Mouse (Mus musculus): ENCODE measurements at regions not wholly inside any gene's neighbourhood (a gene's known extent, or its start where the extent isn't known, plus 50 kb on each side); places are given as distances from the start of the nearest gene placed in this dataset.

DNA sequence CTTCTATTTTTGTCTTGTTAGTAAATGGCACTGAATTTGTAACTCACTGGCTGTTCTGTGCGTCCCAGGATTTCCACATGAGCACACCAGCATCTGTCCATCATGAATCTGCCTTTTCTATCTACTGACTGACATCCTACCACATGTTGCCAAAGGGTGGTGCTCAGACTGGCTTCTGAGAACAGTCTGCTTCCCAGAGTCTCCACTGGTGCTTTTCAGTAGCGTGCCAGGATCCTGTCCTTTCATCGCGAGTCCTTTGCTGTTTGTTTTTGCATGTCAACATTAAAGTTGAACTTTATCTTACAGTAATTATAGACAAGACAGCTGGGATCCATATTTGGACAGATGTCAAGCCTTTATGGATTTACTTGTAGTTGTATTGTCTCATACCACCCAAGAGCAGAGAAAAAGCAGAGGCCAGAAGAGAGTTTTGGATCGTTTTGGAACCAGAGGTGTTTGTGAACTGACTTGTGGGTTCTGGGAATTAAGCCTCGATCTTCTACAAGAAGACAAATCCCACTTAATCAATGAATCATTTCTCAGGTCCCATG is 314.0 kb upstream of the Agtr1b start:
- Histone ChIP-seq H3K79me2 (replicated peaks; ENCODE audit: control insufficient read depth, extremely low read depth, insufficient read depth, poor library complexity, severe bottlenecking) (no peaks in the 10 kb centered on the region), H3K27me3 (replicated peaks) (no peaks in the 10 kb centered on the region), H3K27ac (ENCODE audit: insufficient read depth, low read depth) (no peak overlapping the region), H3K4me3 (replicated peaks in 1 of 3; ENCODE audit: low read depth in 2 of 3, low read length in 2 of 3, poor library complexity in 1 of 3) (no peak overlapping the region), H3K36me3 (replicated peaks in 1 of 2; ENCODE audit: control insufficient read depth in 1 of 2, insufficient read depth in 1 of 2, low read length in 1 of 2) (no peaks in the 10 kb centered on the region), H3K9me3 (replicated peaks; ENCODE audit: low read length) (no peaks in the 10 kb centered on the region), H3K4me2 (ENCODE audit: insufficient read depth, low read depth, poor library complexity, severe bottlenecking) (peak overlapping the region; percentile 44; the same call in 1 of the 2 replicates), H3K9ac (ENCODE audit: insufficient read depth, low read depth) (no peak overlapping the region), H3K4me1 (ENCODE audit: control insufficient read depth in 1 of 2, insufficient read depth in 2 of 2) (no peaks in the 10 kb centered on the region; a peak in 1 of 4 replicates)
- TF ChIP-seq JUN (IDR thresholded peaks at IDR 0.05; ENCODE audit: insufficient read depth, low read depth, low read length) (no peak), HCFC1 (IDR thresholded peaks at IDR 0.05; ENCODE audit: low read depth, low read length) (no peak), MXI1 (IDR thresholded peaks at IDR 0.05; ENCODE audit: low read depth, low read length) (no peak), NRF1 (IDR thresholded peaks at IDR 0.05; ENCODE audit: low read depth, low read length) (no peak), PAX5 (IDR thresholded peaks at IDR 0.05; ENCODE audit: low read length) (no peak)
- no peak for DNase-seq (ENCODE audit: extremely low read depth)
- in situ Hi-C loops (cut with MboI; ENCODE audit: low pct_ligation_motif_present, low pct_unique_long_range_greater_than_20kb, low sequenced_read_pairs) (no loop called here), dilution Hi-C loops (cut with MboI; ENCODE audit: extremely low pct_ligation_motif_present, extremely low pct_unique_long_range_greater_than_20kb, low sequenced_read_pairs) (no loop called here)

DNA sequence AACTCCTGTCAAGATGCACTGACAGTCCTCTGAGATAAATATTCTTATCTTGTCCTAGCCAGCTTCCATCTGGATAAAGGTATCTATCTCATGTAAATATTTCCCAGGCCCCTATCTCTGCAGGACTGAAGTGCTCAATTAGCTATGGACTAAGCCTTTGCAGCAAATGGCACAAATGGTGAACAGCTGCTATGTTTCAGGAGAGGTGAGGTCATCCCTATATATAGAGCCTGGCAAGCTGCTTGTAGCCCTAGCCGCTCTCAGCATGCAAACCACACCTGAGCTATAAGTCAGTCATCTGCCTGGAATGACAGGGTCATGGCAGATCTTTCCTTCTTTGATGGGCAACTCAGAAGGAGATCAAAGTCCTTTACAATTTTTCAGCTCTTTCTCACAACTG is 294.9 kb upstream of the Agtr1b start:
- Histone ChIP-seq H3K9me3 (replicated peaks; ENCODE audit: low read length) (no peaks in the 10 kb centered on the region), H3K9ac (ENCODE audit: insufficient read depth, low read depth) (no peak overlapping the region), H3K36me3 (replicated peaks in 1 of 2; ENCODE audit: control insufficient read depth in 1 of 2, insufficient read depth in 1 of 2, low read length in 1 of 2) (no peaks in the 10 kb centered on the region), H3K79me2 (replicated peaks; ENCODE audit: control insufficient read depth, extremely low read depth, insufficient read depth, poor library complexity, severe bottlenecking) (no peaks in the 10 kb centered on the region), H3K27ac (ENCODE audit: insufficient read depth, low read depth) (no peak overlapping the region), H3K4me3 (replicated peaks in 1 of 3; ENCODE audit: low read depth in 2 of 3, low read length in 2 of 3, poor library complexity in 1 of 3) (no peak overlapping the region), H3K4me2 (ENCODE audit: insufficient read depth, low read depth, poor library complexity, severe bottlenecking) (no peak overlapping the region), H3K27me3 (replicated peaks) (no peaks in the 10 kb centered on the region), H3K4me1 (ENCODE audit: control insufficient read depth in 1 of 2, insufficient read depth in 2 of 2) (peaks cover 0 to 5% of the 10 kb centered on the region in 2 experiments; a peak in 2 of 4 replicates)
- TF ChIP-seq ZNF384 (IDR thresholded peaks at IDR 0.05; ENCODE audit: low read depth, low read length) (no peak), JUN (IDR thresholded peaks at IDR 0.05; ENCODE audit: insufficient read depth, low read depth, low read length) (peak; percentile 58), MEF2A (IDR thresholded peaks at IDR 0.05; ENCODE audit: borderline replicate concordance, low read depth, low read length) (peak; percentile 83), PAX5 (IDR thresholded peaks at IDR 0.05; ENCODE audit: low read length) (no peak), SIN3A (IDR thresholded peaks at IDR 0.05; ENCODE audit: low read length) (no peak), POLR2AphosphoS2 (IDR thresholded peaks at IDR 0.05; ENCODE audit: low read depth, low read length) (no peak)
- peak; percentile 30 for DNase-seq (ENCODE audit: extremely low read depth)
- dilution Hi-C loops (cut with MboI; ENCODE audit: extremely low pct_ligation_motif_present, extremely low pct_unique_long_range_greater_than_20kb, low sequenced_read_pairs) = no loop called here
- in situ Hi-C loops (cut with MboI; ENCODE audit: low pct_ligation_motif_present, low pct_unique_long_range_greater_than_20kb, low sequenced_read_pairs) = loop anchor here (25.0 kb wide), 1 partner anchor 1275 kb away; no protein-coding TSS in a partner anchor

DNA sequence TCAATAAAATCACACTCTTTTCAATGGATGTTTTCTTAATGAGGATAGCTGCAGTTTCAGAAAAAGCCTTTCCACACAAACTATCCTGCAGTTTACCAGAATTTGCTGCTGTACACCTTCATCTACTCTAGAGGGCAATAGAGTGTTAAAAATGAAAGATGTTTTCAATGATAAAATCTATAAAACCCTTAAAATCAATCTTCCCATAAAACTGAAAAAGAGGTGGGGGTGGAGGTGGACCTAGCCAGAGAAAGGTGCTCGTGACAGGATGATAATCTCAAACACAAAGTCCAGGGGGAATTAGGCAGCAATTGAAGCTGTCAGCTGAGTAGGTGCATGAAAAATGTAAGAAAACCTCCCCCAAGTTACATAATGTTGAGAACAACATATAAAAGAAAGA is 288.4 kb upstream of the Agtr1b start:
- Histone ChIP-seq H3K9ac (ENCODE audit: insufficient read depth, low read depth) (no peak overlapping the region), H3K9me3 (replicated peaks; ENCODE audit: low read length) (no peaks in the 10 kb centered on the region), H3K27ac (ENCODE audit: insufficient read depth, low read depth) (no peak overlapping the region), H3K4me3 (replicated peaks in 1 of 3; ENCODE audit: low read depth in 2 of 3, low read length in 2 of 3, poor library complexity in 1 of 3) (no peak overlapping the region), H3K4me1 (ENCODE audit: control insufficient read depth in 1 of 2, insufficient read depth in 2 of 2) (no peaks in the 10 kb centered on the region), H3K27me3 (replicated peaks) (no peaks in the 10 kb centered on the region), H3K4me2 (ENCODE audit: insufficient read depth, low read depth, poor library complexity, severe bottlenecking) (no peak overlapping the region), H3K36me3 (replicated peaks in 1 of 2; ENCODE audit: control insufficient read depth in 1 of 2, insufficient read depth in 1 of 2, low read length in 1 of 2) (no peaks in the 10 kb centered on the region), H3K79me2 (replicated peaks; ENCODE audit: control insufficient read depth, extremely low read depth, insufficient read depth, poor library complexity, severe bottlenecking) (no peaks in the 10 kb centered on the region)
- no peak for TF ChIP-seq SIN3A (IDR thresholded peaks at IDR 0.05; ENCODE audit: low read length)
- no peak for TF ChIP-seq USF1 (IDR thresholded peaks at IDR 0.05; ENCODE audit: low read depth, low read length)
- peak; percentile 85 for TF ChIP-seq RAD21 (IDR thresholded peaks at IDR 0.05; ENCODE audit: low read depth, low read length)
- TF ChIP-seq SMC3 (IDR thresholded peaks at IDR 0.05; ENCODE audit: low read depth, low read length) = peak; percentile 62
- peak; percentile 16; the same call in 1 of the 2 replicates for TF ChIP-seq ZC3H11A (IDR thresholded peaks at IDR 0.05; ENCODE audit: low read depth, low read length)
- TF ChIP-seq CTCF (conservative IDR thresholded peaks at IDR 0.05 in 1 of 2, IDR thresholded peaks at IDR 0.05 in 1 of 2; ENCODE audit: low read depth in 2 of 2, low read length in 2 of 2) = peak; percentile 28 to 74; a peak in 3 of 4 replicates
- TF ChIP-seq E2F4 (IDR thresholded peaks at IDR 0.05; ENCODE audit: insufficient replicate concordance, low read depth, low read length) = no peak
- peak; percentile 9 for DNase-seq (ENCODE audit: extremely low read depth)
- dilution Hi-C loops (cut with MboI; ENCODE audit: extremely low pct_ligation_motif_present, extremely low pct_unique_long_range_greater_than_20kb, low sequenced_read_pairs) = no loop called here
- in situ Hi-C loops (cut with MboI; ENCODE audit: low pct_ligation_motif_present, low pct_unique_long_range_greater_than_20kb, low sequenced_read_pairs) = loop anchor here (25.0 kb wide), 1 partner anchor 1282 kb away; no protein-coding TSS in a partner anchor
